Mouse (Mus musculus) CD8-positive naive resting alpha-beta T cell, adult 57 days (primary cell): ENCODE data around the gene Olfr1189. TPM values are rescaled to one million over a fixed set of nuclear protein-coding genes. Genes with fewer than 3 reads are reported as not detected.

Experiments used
- total RNA-seq: library from RNA; stranded (reverse); gene quantifications from one replicate; pipeline ENCODE4 v1.2.4, GENCODE M21; 2023

Olfr1189 gene
- total RNA-seq = not detected

GRCm38 (mm10) chr2:88586154-88586553 lies at the start of gene Olfr1189:
Gene Olfr1189, plus strand, starts transcription at chr2:88586454.

GRCm38 (mm10) chr2:88556635-88557034 lies 29.6 kb upstream of the Olfr1189 start, which contains the start of gene Olfr1188:
Gene Olfr1188, plus strand, starts transcription at chr2:88556935.

GRCm38 (mm10) chr2:88640242-88640641 lies 54.0 kb downstream of the Olfr1189 start, which contains the start of gene Olfr1191-ps1:
Gene Olfr1191-ps1, plus strand, starts transcription at chr2:88640542.

Other genes with a start within 250 kb of the Olfr1189 start
- not detected for gene Olfr1176, start 249.7 kb upstream of the Olfr1189 start, total RNA-seq
- gene Olfr1177-ps, start 240.0 kb upstream of the Olfr1189 start, total RNA-seq = not detected
- gene Olfr1178, start 199.4 kb upstream of the Olfr1189 start, total RNA-seq = not detected
- gene Olfr1179, start 180.0 kb upstream of the Olfr1189 start, total RNA-seq = not detected
- gene Olfr1180, start 167.3 kb upstream of the Olfr1189 start, total RNA-seq = not detected
- gene Olfr1181, start 160.3 kb upstream of the Olfr1189 start, total RNA-seq = not detected
- gene Gm13757, start 137.3 kb upstream of the Olfr1189 start, total RNA-seq = not detected
- gene Olfr1183, start 131.6 kb upstream of the Olfr1189 start, total RNA-seq = not detected
- not detected for gene Olfr1184, start 102.9 kb upstream of the Olfr1189 start, total RNA-seq
- not detected for gene Olfr1185-ps1, start 93.1 kb upstream of the Olfr1189 start, total RNA-seq
- gene Olfr1186, start 67.9 kb upstream of the Olfr1189 start, total RNA-seq = not detected
- not detected for gene Olfr1188, start 29.5 kb upstream of the Olfr1189 start, total RNA-seq
- 0.12 TPM for gene Olfr1191-ps1, start 54.1 kb downstream of the Olfr1189 start, total RNA-seq
- not detected for gene Olfr1192-ps1, start 62.1 kb downstream of the Olfr1189 start, total RNA-seq
- gene Olfr1193, start 89.2 kb downstream of the Olfr1189 start, total RNA-seq = not detected
- not detected for gene Olfr1195, start 102.7 kb downstream of the Olfr1189 start, total RNA-seq
- not detected for gene Olfr1196, start 118.1 kb downstream of the Olfr1189 start, total RNA-seq
- gene Olfr1197, start 145.9 kb downstream of the Olfr1189 start, total RNA-seq = not detected
- gene Olfr1198, start 164.9 kb downstream of the Olfr1189 start, total RNA-seq = not detected
- gene Olfr1199, start 174.0 kb downstream of the Olfr1189 start, total RNA-seq = not detected
- gene Olfr1200, start 184.0 kb downstream of the Olfr1189 start, total RNA-seq = not detected
- gene Olfr1201, start 206.6 kb downstream of the Olfr1189 start, total RNA-seq = not detected
- gene Olfr1202, start 228.0 kb downstream of the Olfr1189 start, total RNA-seq = not detected
- not detected for gene Olfr1205, start 243.3 kb downstream of the Olfr1189 start, total RNA-seq